Mouse (Mus musculus) G1E (cell line): ENCODE data around the gene Nedd4. TPM values are rescaled to one million over a fixed set of nuclear protein-coding genes. Genes with fewer than 3 reads are reported as not detected.
A peak's percentile ranks its signal among the peaks of the same experiment; 100 is the strongest.
"Not testable (repeated sequence)": the region's sequence is repeated elsewhere in the genome, so short reads cannot be mapped to it uniquely, and the experiment has no call there.

Experiments
- ATAC-seq: 2 replicates; pipeline ENCODE4 v1.8.0; 2016; ENCODE audit warnings: mild to moderate bottlenecking; ENCODE audit not compliant: insufficient number of reproducible peaks, poor library complexity, low FRiP score, severe bottlenecking; ENCODE audit errors: extremely low read depth
- DNase-seq: peaks from one replicate; pipeline ENCODE4 v3.0.0; 2012; ENCODE audit warnings: low spot score
- H3K27me3 ChIP-seq: 2 replicates; pipeline ENCODE4 v1.6.1; 2012; ENCODE audit warnings: mild to moderate bottlenecking, low read length, inconsistent platforms; ENCODE audit not compliant: insufficient read depth
- H3K36me3 ChIP-seq: replicated peaks from 2 replicates; pipeline ENCODE3; 2012; ENCODE audit warnings: mild to moderate bottlenecking, inconsistent platforms
- H3K4me1 ChIP-seq: 2 replicates; pipeline ENCODE4 v1.6.1; 2012; ENCODE audit warnings: low read depth, low read length, inconsistent platforms, mixed read lengths; ENCODE audit not compliant: insufficient read depth
- H3K4me3 ChIP-seq: 2 replicates; pipeline ENCODE4 v1.5.1; 2012; ENCODE audit warnings: low read depth, mild to moderate bottlenecking, inconsistent platforms, low read length, moderate library complexity, mixed read lengths
- H3K9me3 ChIP-seq: replicated peaks from 2 replicates; pipeline ENCODE4 v1.6.1; 2012; ENCODE audit warnings: inconsistent platforms
- CTCF ChIP-seq: IDR thresholded peaks from 2 replicates; pipeline ENCODE4 v1.5.1; 2012; ENCODE audit warnings: low read depth, low read length, inconsistent platforms, mixed read lengths
- GATA1 ChIP-seq: IDR thresholded peaks from 2 replicates; pipeline ENCODE4 v1.6.1; 2012; ENCODE audit warnings: borderline replicate concordance, low read length, inconsistent platforms, mixed read lengths
- GATA2 ChIP-seq: IDR thresholded peaks from 2 replicates; pipeline ENCODE4 v1.6.1; 2012; ENCODE audit warnings: low read depth, low read length, inconsistent platforms, borderline replicate concordance
- POLR2AphosphoS5 ChIP-seq: IDR thresholded peaks from 2 replicates; pipeline ENCODE4 v1.6.1; 2012; ENCODE audit warnings: low read depth, low read length, inconsistent platforms; ENCODE audit not compliant: insufficient replicate concordance
- TAL1 ChIP-seq: conservative IDR thresholded peaks from 2 replicates; pipeline ENCODE4 v1.6.1; 2012; ENCODE audit warnings: low read depth, low read length, inconsistent platforms, mixed read lengths
- polyA plus RNA-seq: library from polyadenylated mRNA; stranded (reverse); fragments of >175 nt; gene quantifications from 2 replicates; pipeline ENCODE4 v1.2.3, GENCODE M21; 2012
- total RNA-seq, 2 experiments: library from RNA; stranded (forward) in 1 of 2; stranded (reverse) in 1 of 2; fragments of 200-1000 nt in 1 of 2; fragments of >200 nt in 1 of 2; fragmentation: Nextera tagmentation in 1 of 2; gene quantifications; 2 replicates each; pipeline ENCODE4 v1.2.3; 2014 to 2017

Nedd4 gene
- total and polyA plus RNA-seq, 3 experiments, result 562 to 869 (median 707) TPM

GRCm38 (mm10) chr9:72639843-72640621 is 22.1 kb upstream of the Nedd4 start:
- TF ChIP-seq GATA1 (no peak), GATA2 (no peak), POLR2AphosphoS5 (no peak), CTCF (no peak), TAL1 (no peak)
- Histone ChIP-seq H3K9me3 (peaks cover 3% of the 10 kb centered on the region; the same call in 1 of the 2 replicates), H3K27me3 (no peaks in the 10 kb centered on the region; the same call in 1 of the 2 replicates), H3K36me3 (no peaks in the 10 kb centered on the region), H3K4me1 (peaks cover 40% of the 10 kb centered on the region), H3K4me3 (peak overlapping the region; percentile 68)
- DNase-seq, result peak; percentile 79
- peak; percentile 89 for ATAC-seq

GRCm38 (mm10) chr9:72640642-72641041 is 21.5 kb upstream of the Nedd4 start:
- no peak for TF ChIP-seq TAL1
- no peak for TF ChIP-seq CTCF
- no peak for TF ChIP-seq GATA1
- TF ChIP-seq POLR2AphosphoS5, result no peak
- no peak for TF ChIP-seq GATA2
- Histone ChIP-seq H3K36me3 (no peaks in the 10 kb centered on the region), H3K4me1 (peaks cover 38% of the 10 kb centered on the region), H3K4me3 (no peak overlapping the region; the same call in 1 of the 2 replicates), H3K9me3 (peaks cover 3% of the 10 kb centered on the region; the same call in 1 of the 2 replicates), H3K27me3 (no peaks in the 10 kb centered on the region; the same call in 1 of the 2 replicates)
- DNase-seq (no peak), ATAC-seq (no peak)

GRCm38 (mm10) chr9:72641093-72641680 is 21.0 kb upstream of the Nedd4 start:
- TF ChIP-seq GATA1 (no peak), GATA2 (no peak), TAL1 (no peak), POLR2AphosphoS5 (no peak), CTCF (no peak)
- Histone ChIP-seq H3K27me3 (no peaks in the 10 kb centered on the region; the same call in 1 of the 2 replicates), H3K4me3 (no peak overlapping the region), H3K9me3 (peaks cover 3% of the 10 kb centered on the region; the same call in 1 of the 2 replicates), H3K36me3 (no peaks in the 10 kb centered on the region), H3K4me1 (peaks cover 38% of the 10 kb centered on the region)
- DNase-seq (no peak), ATAC-seq (no peak)

- H3K4me1 ChIP-seq, result peaks cover 34% of the 10 kb centered on the region
- ATAC-seq, H3K27me3 ChIP-seq, H3K4me3 ChIP-seq, H3K36me3 ChIP-seq, DNase-seq, H3K9me3 ChIP-seq: not testable (repeated sequence)
Observed at GRCm38 (mm10) chr9:72642756-72643447, 19.2 kb upstream of the Nedd4 start.

GRCm38 (mm10) chr9:72643651-72644417 is 18.3 kb upstream of the Nedd4 start:
- DNase-seq (no peak), ATAC-seq (no peak)
- Histone ChIP-seq H3K4me1 (peaks cover 30% of the 10 kb centered on the region), H3K9me3 (peaks cover 3% of the 10 kb centered on the region; the same call in 1 of the 2 replicates), H3K27me3 (peaks cover 6% of the 10 kb centered on the region; the same call in 1 of the 2 replicates), H3K4me3 (no peak overlapping the region), H3K36me3 (no peaks in the 10 kb centered on the region)
- TF ChIP-seq TAL1, result no peak
- no peak for TF ChIP-seq GATA1
- TF ChIP-seq POLR2AphosphoS5, result no peak

GRCm38 (mm10) chr9:72644418-72645110 is 17.6 kb upstream of the Nedd4 start:
- TF ChIP-seq TAL1 (no peak), GATA2 (no peak), CTCF (no peak), POLR2AphosphoS5 (no peak), GATA1 (no peak)
- no peak for ATAC-seq
- DNase-seq, result no peak

More at GRCm38 (mm10) chr9:72644418-72645110, 17.6 kb upstream of the Nedd4 start:
- Histone ChIP-seq H3K9me3 (peaks cover 3% of the 10 kb centered on the region; the same call in 1 of the 2 replicates), H3K4me3 (no peak overlapping the region), H3K4me1 (peaks cover 26% of the 10 kb centered on the region), H3K27me3 (peaks cover 6% of the 10 kb centered on the region; the same call in 1 of the 2 replicates), H3K36me3 (no peaks in the 10 kb centered on the region)
